Comparison of ENCODE assay signal across 8 mouse cellular contexts in genomic region chr7:128344928-128345653, GRCm38 (mm10). TPM values are rescaled to one million over a fixed set of nuclear protein-coding genes. Genes with fewer than 3 reads are reported as not detected.
DNase-seq lines count a peak whose midpoint lies in the region; ATAC-seq and TF ChIP-seq lines count a peak whose summit lies in the region.

No protein-coding gene starts in this region.

- peaks cover 9% of the 10 kb centered on the region for H3K9me3 ChIP-seq in CH12.LX (replicated peaks; ENCODE audit: low read length)
- no peaks in the 10 kb centered on the region for H3K9me3 ChIP-seq in embryonic facial prominence, embryonic 15.5 days (replicated peaks)
- no peaks in the 10 kb centered on the region for H3K9me3 ChIP-seq in heart, postnatal 0 days (replicated peaks; ENCODE audit: control insufficient read depth, low read length)
- H3K9me3 ChIP-seq in liver, postnatal 0 days (ENCODE audit: low read length) = no peaks in the 10 kb centered on the region

- no peak for TF ChIP-seq POLR2A in CH12.LX (IDR thresholded peaks at IDR 0.05; ENCODE audit: low read depth, low read length)

- ATAC-seq in embryonic facial prominence, embryonic 15.5 days (ENCODE audit: insufficient number of reproducible peaks, low FRiP score, low TSS enrichment, low read depth) = peak; percentile 54; the same call in 1 of the 2 replicates
- peak; percentile 78 for ATAC-seq in heart, postnatal 0 days (ENCODE audit: insufficient read depth, low read depth)
- peak; percentile 75 for ATAC-seq in liver, postnatal 0 days

- peak; percentile 58 for DNase-seq in CH12.LX (ENCODE audit: extremely low read depth)
- DNase-seq in adrenal gland, postnatal 4 days (ENCODE audit: low spot score in 2 of 2) = peak; percentile 32 to 35
- DNase-seq in heart, postnatal 0 days (ENCODE audit: low spot score) = peak; percentile 67
- DNase-seq in layer of hippocampus, adult 11-12 months (ENCODE audit: low spot score) = peak; percentile 78
- peak; percentile 83 for DNase-seq in liver, postnatal 0 days
- DNase-seq in ovary, postnatal 14 days (ENCODE audit: low spot score) = peak; percentile 83
- DNase-seq in thymus, postnatal 0 days (ENCODE audit: low spot score) = peak; percentile 39

- H3K4me2 ChIP-seq in CH12.LX (ENCODE audit: insufficient read depth, low read depth, poor library complexity, severe bottlenecking) = no peak overlapping the region
- no peak overlapping the region for H3K4me2 ChIP-seq in embryonic facial prominence, embryonic 15.5 days (replicated peaks)
- H3K4me2 ChIP-seq in heart, postnatal 0 days (ENCODE audit: low read depth, low read length) = no peak overlapping the region
- no peak overlapping the region for H3K4me2 ChIP-seq in liver, postnatal 0 days (ENCODE audit: low read depth, low read length)

- no peaks in the 10 kb centered on the region for H3K36me3 ChIP-seq in CH12.LX (replicated peaks in 1 of 2; ENCODE audit: control insufficient read depth in 1 of 2, insufficient read depth in 1 of 2, low read length in 1 of 2)
- H3K36me3 ChIP-seq in embryonic facial prominence, embryonic 15.5 days = no peaks in the 10 kb centered on the region
- no peaks in the 10 kb centered on the region for H3K36me3 ChIP-seq in heart, postnatal 0 days (replicated peaks; ENCODE audit: control insufficient read depth, insufficient read depth, low read length)
- H3K36me3 ChIP-seq in liver, postnatal 0 days (replicated peaks; ENCODE audit: insufficient read depth, low read length) = no peaks in the 10 kb centered on the region

- peaks cover 0 to 3% of the 10 kb centered on the region in 2 experiments; a peak in 1 of 4 replicates for H3K4me1 ChIP-seq in CH12.LX (ENCODE audit: control insufficient read depth in 1 of 2, insufficient read depth in 2 of 2)
- no peaks in the 10 kb centered on the region for H3K4me1 ChIP-seq in embryonic facial prominence, embryonic 15.5 days
- no peaks in the 10 kb centered on the region for H3K4me1 ChIP-seq in heart, postnatal 0 days (ENCODE audit: control insufficient read depth, insufficient read depth)
- H3K4me1 ChIP-seq in liver, postnatal 0 days (ENCODE audit: insufficient read depth) = no peaks in the 10 kb centered on the region

- H3K9ac ChIP-seq in CH12.LX (ENCODE audit: insufficient read depth, low read depth) = no peak overlapping the region
- no peak overlapping the region for H3K9ac ChIP-seq in embryonic facial prominence, embryonic 15.5 days
- no peak overlapping the region for H3K9ac ChIP-seq in heart, postnatal 0 days (replicated peaks; ENCODE audit: low read depth, low read length)
- no peak overlapping the region for H3K9ac ChIP-seq in liver, postnatal 0 days (replicated peaks)

- H3K27ac ChIP-seq in CH12.LX (ENCODE audit: insufficient read depth, low read depth) = no peak overlapping the region
- H3K27ac ChIP-seq in embryonic facial prominence, embryonic 15.5 days (replicated peaks) = no peak overlapping the region
- H3K27ac ChIP-seq in heart, postnatal 0 days (ENCODE audit: low read depth) = no peak overlapping the region
- H3K27ac ChIP-seq in liver, postnatal 0 days (ENCODE audit: low read depth) = no peak overlapping the region

- dilution Hi-C loops in CH12.LX (cut with MboI; ENCODE audit: extremely low pct_ligation_motif_present, extremely low pct_unique_long_range_greater_than_20kb, low sequenced_read_pairs) = no loop called here

- no peak for TF ChIP-seq EP300 in CH12.LX (IDR thresholded peaks at IDR 0.05; ENCODE audit: low read length)
- TF ChIP-seq EP300 in heart, postnatal 0 days (IDR thresholded peaks at IDR 0.05; ENCODE audit: low read depth) = no peak
- TF ChIP-seq EP300 in liver, postnatal 0 days (IDR thresholded peaks at IDR 0.05; ENCODE audit: low read depth) = no peak

- H3K79me2 ChIP-seq in CH12.LX (replicated peaks; ENCODE audit: control insufficient read depth, extremely low read depth, insufficient read depth, poor library complexity, severe bottlenecking) = no peaks in the 10 kb centered on the region

- peak; percentile 87 to 96 for TF ChIP-seq CTCF in CH12.LX (conservative IDR thresholded peaks at IDR 0.05 in 1 of 2, IDR thresholded peaks at IDR 0.05 in 1 of 2; ENCODE audit: low read depth in 2 of 2, low read length in 2 of 2)
- TF ChIP-seq CTCF in heart, postnatal 0 days (IDR thresholded peaks at IDR 0.05; ENCODE audit: low read depth) = peak; percentile 98
- peak; percentile 99 for TF ChIP-seq CTCF in liver, postnatal 0 days (IDR thresholded peaks at IDR 0.05; ENCODE audit: low read depth)

- in situ Hi-C loops in CH12.LX (cut with MboI; ENCODE audit: low pct_ligation_motif_present, low pct_unique_long_range_greater_than_20kb, low sequenced_read_pairs) = no loop called here

- peak; percentile 92 for TF ChIP-seq RAD21 in CH12.LX (IDR thresholded peaks at IDR 0.05; ENCODE audit: low read depth, low read length)

- 60% methylated on average over 6 of the region's 6 CpGs for WGBS in embryonic facial prominence, embryonic 15.5 days
- 50% methylated on average over 6 of the region's 6 CpGs for WGBS in heart, postnatal 0 days
- 57% methylated on average over 6 of the region's 6 CpGs for WGBS in liver, postnatal 0 days (ENCODE audit: insufficient replicate concordance)

- no peak overlapping the region for H3K4me3 ChIP-seq in CH12.LX (replicated peaks in 1 of 3; ENCODE audit: low read depth in 2 of 3, low read length in 2 of 3, poor library complexity in 1 of 3)
- H3K4me3 ChIP-seq in embryonic facial prominence, embryonic 15.5 days (replicated peaks) = no peak overlapping the region
- H3K4me3 ChIP-seq in heart, postnatal 0 days (ENCODE audit: low read depth, low read length) = no peak overlapping the region
- no peak overlapping the region for H3K4me3 ChIP-seq in liver, postnatal 0 days (ENCODE audit: low read depth, low read length)

- H3K27me3 ChIP-seq in CH12.LX (replicated peaks) = peaks cover 22% of the 10 kb centered on the region
- H3K27me3 ChIP-seq in embryonic facial prominence, embryonic 15.5 days = no peaks in the 10 kb centered on the region
- no peaks in the 10 kb centered on the region for H3K27me3 ChIP-seq in heart, postnatal 0 days (ENCODE audit: control insufficient read depth, insufficient read depth, low read length)
- no peaks in the 10 kb centered on the region for H3K27me3 ChIP-seq in liver, postnatal 0 days (ENCODE audit: insufficient read depth, low read length)

TF ChIP-seq in CH12.LX, 34 proteins besides CTCF, POLR2A, EP300 and RAD21:
- TF ChIP-seq NRF1 (IDR thresholded peaks at IDR 0.05; ENCODE audit: low read depth, low read length) (no peak), GABPA (IDR thresholded peaks at IDR 0.05; ENCODE audit: insufficient replicate concordance, low read depth, low read length) (no peak), SMC3 (IDR thresholded peaks at IDR 0.05; ENCODE audit: low read depth, low read length) (peak; percentile 93), ZC3H11A (IDR thresholded peaks at IDR 0.05; ENCODE audit: low read depth, low read length) (peak; percentile 31), MEF2A (IDR thresholded peaks at IDR 0.05; ENCODE audit: borderline replicate concordance, low read depth, low read length) (0 out of 2 replicates have a peak, but pooled peaks have one; percentile 31), HCFC1 (IDR thresholded peaks at IDR 0.05; ENCODE audit: low read depth, low read length) (no peak), NELFE (IDR thresholded peaks at IDR 0.05; ENCODE audit: low read depth, low read length) (peak; percentile 18; the same call in 1 of the 2 replicates), IRF4 (IDR thresholded peaks at IDR 0.05; ENCODE audit: low read depth, low read length) (0 out of 2 replicates have a peak, but pooled peaks have one; percentile 15), UBTF (IDR thresholded peaks at IDR 0.05; ENCODE audit: low read depth, low read length) (no peak)
TF ChIP-seq in CH12.LX: peak in this region for 5.

RNA-seq across cellular contexts. Expression of gene BC017158, which starts 47.1 kb away (rescaled TPM):
- total RNA-seq in CH12.LX (2012; rRNA removed) (6.1 and 8.1 TPM in 2 replicates), CH12.LX (2014; rRNA removed) (4.7 and 4.9 TPM in 2 replicates)
- 11.5 and 14.5 TPM in 2 replicates for polyA plus RNA-seq in CH12.LX (2012; ENCODE audit: insufficient read length, low read depth)
- total RNA-seq in adrenal gland, postnatal 4 days (2021) = 10 to 100 TPM; 39.3 to 39.4 TPM
- 26.6 and 27.0 TPM in 2 replicates for polyA plus RNA-seq in embryonic facial prominence, embryonic 15.5 days (2015; fragmentation: Nextera tagmentation; extraction: Ambion mirVana)
- total RNA-seq in heart, postnatal 0 days (2014; rRNA removed; ENCODE audit: low replicate concordance) = 14.1 and 22.4 TPM in 2 replicates
- 5.8 and 6.8 TPM in 2 replicates for polyA plus RNA-seq in heart, postnatal 0 days (2015; fragmentation: Nextera tagmentation; extraction: Ambion mirVana)
- 9.4 and 9.6 TPM in 2 replicates for polyA plus RNA-seq in liver, postnatal 0 days (2015; fragmentation: Nextera tagmentation; extraction: Ambion mirVana)
- 9.0 and 10.0 TPM in 2 replicates for polyA plus RNA-seq in thymus, postnatal 0 days (2015; fragmentation: Nextera tagmentation; extraction: Ambion mirVana)
